Mouse (Mus musculus) liver, embryonic 12.5 days (tissue): ENCODE measurements at regions not wholly inside any gene's neighbourhood (a gene's known extent, or its start where the extent isn't known, plus 50 kb on each side); places are given as distances from the start of the nearest gene placed in this dataset.

Experiments used
- ATAC-seq: fragments of 200-750 bp; cut with Nextera tagmentation; 2 replicates; pipeline ENCODE4 v1.8.0; 2017; ENCODE audit warnings: moderate number of reproducible peaks, mild to moderate bottlenecking, moderate library complexity
- H3K27ac ChIP-seq: fragments of 300-500 bp; sonication (generic); 2 replicates; pipeline ENCODE4 v1.5.1; 2016; ENCODE audit warnings: mild to moderate bottlenecking
- H3K27me3 ChIP-seq: fragments of 300-500 bp; sonication (generic); replicated peaks from 2 replicates; pipeline ENCODE4 v1.6.1; 2016; ENCODE audit warnings: mild to moderate bottlenecking, moderate library complexity
- H3K36me3 ChIP-seq: fragments of 300-500 bp; sonication (generic); 2 replicates; pipeline ENCODE4 v1.6.1; 2016; ENCODE audit warnings: mild to moderate bottlenecking, moderate library complexity
- H3K4me1 ChIP-seq: fragments of 300-500 bp; sonication (generic); 2 replicates; pipeline ENCODE4 v1.6.1; 2016
- H3K4me2 ChIP-seq: fragments of 300-500 bp; sonication (generic); 2 replicates; pipeline ENCODE4 v1.6.1; 2016; ENCODE audit warnings: mild to moderate bottlenecking, moderate library complexity
- H3K4me3 ChIP-seq: fragments of 300-500 bp; sonication (generic); 2 replicates; pipeline ENCODE4 v1.5.1; 2016; ENCODE audit warnings: mild to moderate bottlenecking, moderate library complexity
- H3K9ac ChIP-seq: fragments of 300-500 bp; sonication (generic); 2 replicates; pipeline ENCODE4 v1.6.1; 2016; ENCODE audit warnings: mild to moderate bottlenecking, moderate library complexity
- H3K9me3 ChIP-seq: fragments of 300-500 bp; sonication (generic); replicated peaks from 2 replicates; pipeline ENCODE4 v1.6.1; 2016; ENCODE audit warnings: mild to moderate bottlenecking, moderate library complexity
- WGBS: fragments of 180-500 bp; shearing (Covaris S2); methylation state at CpG from one replicate; pipeline ENCODE4 v1.1.7; 2016; ENCODE audit not compliant: insufficient replicate concordance; 5-methylcytosine and 5-hydroxymethylcytosine counted together

DNA sequence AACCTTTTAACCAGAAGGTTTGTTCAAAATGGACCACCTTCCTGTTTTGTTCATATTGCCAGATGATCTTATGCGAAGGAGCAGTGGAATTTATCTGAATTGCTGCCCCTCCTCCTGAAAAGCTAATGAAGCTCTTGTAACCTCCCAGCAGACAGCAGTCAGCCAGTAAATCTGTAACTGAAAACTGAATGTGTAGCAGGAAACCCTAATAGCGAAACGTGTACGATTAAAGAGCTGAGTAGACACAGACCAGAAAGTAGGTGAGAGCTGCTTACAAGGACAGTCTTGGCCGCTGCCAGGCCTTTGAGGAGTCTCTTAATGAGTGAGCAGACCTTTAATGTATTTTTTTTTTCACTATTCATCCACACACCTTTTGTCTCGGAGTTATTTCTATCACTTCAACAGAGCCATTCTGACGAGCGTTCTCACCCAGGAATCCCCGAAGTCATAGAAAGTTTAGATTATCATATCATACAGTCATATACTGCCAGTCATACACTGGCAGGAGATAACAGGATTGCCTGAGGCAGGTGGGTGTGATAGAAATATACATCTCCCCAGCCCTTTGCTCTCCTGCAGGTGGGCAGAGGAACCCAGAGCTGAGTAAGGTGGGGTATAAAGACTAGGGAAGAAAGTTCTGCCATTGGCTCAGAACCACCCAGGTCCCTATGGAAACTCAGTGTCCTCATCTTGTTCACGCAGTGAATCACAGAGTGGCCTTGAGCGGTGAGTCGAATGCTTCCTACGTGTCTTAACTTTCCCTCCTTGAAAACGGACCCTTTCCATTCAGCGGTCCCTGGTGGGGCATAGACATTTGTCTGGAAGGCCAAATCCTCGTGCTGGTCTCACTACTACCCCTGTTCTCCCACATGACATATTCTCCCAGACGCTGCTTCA, 72.4 kb upstream of the Prep start:
- 73% methylated on average over 17 of the region's 17 CpGs for WGBS
- no peak for ATAC-seq
- H3K27ac ChIP-seq, result no peak overlapping the region
- H3K9ac ChIP-seq, result no peak overlapping the region
- H3K4me2 ChIP-seq, result no peak overlapping the region
- H3K4me3 ChIP-seq, result no peak overlapping the region
- H3K4me1 ChIP-seq, result peaks cover 5% of the 10 kb centered on the region; the same call in 1 of the 2 replicates
- no peaks in the 10 kb centered on the region for H3K27me3 ChIP-seq
- no peaks in the 10 kb centered on the region for H3K36me3 ChIP-seq
- no peaks in the 10 kb centered on the region for H3K9me3 ChIP-seq

DNA sequence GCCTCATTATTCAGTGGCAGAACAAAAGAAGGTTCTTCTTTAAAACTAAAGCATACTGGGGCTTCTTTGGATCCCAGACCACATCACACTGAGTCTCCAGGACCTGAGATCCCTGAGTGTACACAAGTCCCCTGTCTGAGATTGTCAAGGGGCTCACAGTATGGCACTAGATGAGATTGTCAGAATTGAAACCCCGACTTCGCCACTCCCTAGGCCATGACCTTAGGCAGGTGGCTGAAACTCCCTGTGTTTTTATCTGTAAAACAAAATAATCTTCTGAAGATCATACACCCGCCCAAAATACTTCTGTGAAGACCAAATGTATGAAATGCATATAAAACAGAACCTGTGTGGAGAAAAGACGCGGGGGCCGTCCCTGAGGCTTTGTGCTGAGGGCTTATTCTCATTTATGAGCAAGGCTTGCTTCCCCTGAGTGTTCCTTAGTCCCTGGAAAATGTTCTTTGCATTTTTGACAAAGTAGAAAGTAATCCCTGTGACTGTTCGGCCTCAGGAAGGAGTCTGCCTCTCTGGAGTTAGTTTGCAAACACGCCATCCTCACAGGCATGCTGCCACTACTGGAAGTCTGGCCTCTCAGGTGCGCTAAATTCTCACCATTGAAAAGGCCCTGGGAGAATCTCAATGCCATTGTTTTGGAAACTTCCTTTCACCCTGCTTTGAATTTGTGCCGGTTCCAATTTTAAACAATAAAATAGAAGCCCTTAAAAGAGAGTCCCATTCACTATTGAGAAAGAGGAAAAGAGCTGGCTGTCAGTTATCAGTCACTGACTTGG, 73.3 kb upstream of the Prep start:
- peaks cover 5% of the 10 kb centered on the region; the same call in 1 of the 2 replicates for H3K4me1 ChIP-seq
- no peak overlapping the region for H3K9ac ChIP-seq
- no peak for ATAC-seq
- H3K4me3 ChIP-seq, result no peak overlapping the region
- H3K9me3 ChIP-seq, result no peaks in the 10 kb centered on the region
- no peak overlapping the region for H3K27ac ChIP-seq
- H3K27me3 ChIP-seq, result no peaks in the 10 kb centered on the region
- no peaks in the 10 kb centered on the region for H3K36me3 ChIP-seq
- WGBS, result 66% methylated on average over 10 of the region's 10 CpGs
- H3K4me2 ChIP-seq, result no peak overlapping the region

DNA sequence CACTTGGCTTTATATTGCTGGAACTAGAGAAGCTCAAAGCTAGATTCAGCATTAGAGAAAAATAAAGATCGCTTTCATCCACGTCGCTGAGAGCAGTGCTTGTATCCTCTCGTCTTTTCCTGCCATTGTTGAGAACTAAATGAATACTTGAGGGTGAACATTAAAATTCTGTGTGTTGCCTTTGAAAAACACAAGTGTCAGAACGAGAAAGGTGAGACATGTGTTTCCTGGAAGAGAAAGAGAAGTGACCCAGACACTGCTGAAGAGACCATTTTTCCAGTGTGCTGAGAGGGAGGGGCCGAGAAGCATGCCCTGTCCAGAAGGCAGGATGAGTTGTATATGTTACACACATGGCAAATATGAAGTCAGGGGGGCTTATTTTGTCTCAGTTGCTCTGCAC, 77.5 kb upstream of the Prep start:
- Histone ChIP-seq H3K4me2 (no peak overlapping the region), H3K4me3 (no peak overlapping the region), H3K9me3 (no peaks in the 10 kb centered on the region), H3K27ac (no peak overlapping the region), H3K27me3 (no peaks in the 10 kb centered on the region), H3K4me1 (peaks cover 2% of the 10 kb centered on the region; the same call in 1 of the 2 replicates), H3K36me3 (no peaks in the 10 kb centered on the region), H3K9ac (no peak overlapping the region)
- ATAC-seq, result no peak
- WGBS, result 55% methylated on average over 6 of the region's 6 CpGs

DNA sequence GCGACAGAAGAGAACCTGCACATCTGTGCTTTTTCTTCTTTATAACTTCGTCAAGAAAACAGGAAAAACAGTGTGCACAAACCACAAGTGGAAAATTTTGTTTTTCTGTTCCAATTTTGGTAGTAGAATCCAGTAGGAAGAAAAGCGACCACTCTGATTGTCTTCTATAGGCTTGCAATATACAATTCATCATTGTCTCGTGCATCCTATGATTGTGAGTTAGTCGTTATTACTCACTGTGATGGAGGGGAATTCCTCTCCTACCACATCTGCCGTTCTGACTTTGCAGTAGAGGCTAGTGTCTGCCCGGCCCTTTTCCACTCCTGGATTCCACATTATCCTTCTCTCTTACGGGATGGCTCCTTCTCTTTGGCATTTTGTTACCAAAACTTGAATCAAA, 78.2 kb upstream of the Prep start:
- H3K27me3 ChIP-seq, result no peaks in the 10 kb centered on the region
- H3K36me3 ChIP-seq, result no peaks in the 10 kb centered on the region
- no peak overlapping the region for H3K4me3 ChIP-seq
- WGBS, result 69% methylated on average over 8 of the region's 8 CpGs
- no peak overlapping the region for H3K4me2 ChIP-seq
- no peak overlapping the region for H3K27ac ChIP-seq
- H3K9ac ChIP-seq, result no peak overlapping the region
- no peaks in the 10 kb centered on the region for H3K9me3 ChIP-seq
- ATAC-seq, result no peak
- H3K4me1 ChIP-seq, result no peaks in the 10 kb centered on the region

DNA sequence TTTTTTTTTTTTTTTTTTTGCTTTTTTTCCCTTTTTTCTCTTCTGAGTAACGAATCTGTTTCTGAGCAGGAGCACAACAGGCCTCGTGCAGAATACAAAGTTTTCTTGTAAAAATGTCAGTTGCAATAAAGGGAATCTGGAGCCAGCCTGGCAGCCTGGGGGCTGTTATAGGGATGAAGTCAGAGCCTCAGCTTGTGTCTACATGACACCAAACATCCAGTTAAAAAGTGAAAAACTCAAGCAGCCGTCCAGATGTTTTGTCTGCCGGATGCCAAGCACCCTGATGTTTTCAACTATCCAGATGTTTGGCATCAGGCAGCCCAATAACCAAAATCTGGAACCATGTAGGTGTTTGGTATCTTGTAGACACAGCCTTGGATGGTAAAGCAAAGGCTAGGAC, 79.4 kb upstream of the Prep start:
- H3K36me3 ChIP-seq, result no peaks in the 10 kb centered on the region
- ATAC-seq, result no peak

DNA sequence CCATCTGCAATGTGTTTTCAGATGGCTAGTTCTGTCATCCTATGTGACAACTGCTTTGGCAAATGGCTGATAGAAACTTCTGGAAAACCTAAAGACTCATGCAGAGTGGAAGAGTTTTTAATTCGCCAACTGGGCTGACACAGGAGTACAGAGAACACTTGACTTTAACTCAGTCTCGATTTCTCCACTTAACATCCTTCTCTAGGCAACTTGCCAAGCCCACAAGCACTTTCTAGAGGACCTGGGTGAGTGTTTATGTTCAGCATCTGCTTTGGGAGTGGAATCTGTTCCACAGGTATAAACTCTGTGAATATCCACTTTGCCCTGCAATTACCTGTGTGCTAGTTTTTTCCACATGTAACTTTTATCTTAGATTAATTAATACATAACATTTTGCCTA, 85.1 kb upstream of the Prep start:
- Histone ChIP-seq H3K4me1 (no peaks in the 10 kb centered on the region), H3K4me3 (no peak overlapping the region), H3K9me3 (no peaks in the 10 kb centered on the region), H3K4me2 (no peak overlapping the region), H3K36me3 (no peaks in the 10 kb centered on the region), H3K27ac (no peak overlapping the region), H3K9ac (no peak overlapping the region), H3K27me3 (no peaks in the 10 kb centered on the region)
- 52% methylated on average over 2 of the region's 2 CpGs for WGBS
- ATAC-seq, result no peak

More for the DNA sequence above, 79.4 kb upstream of the Prep start:
- no peaks in the 10 kb centered on the region for H3K4me1 ChIP-seq
- 63% methylated on average over 4 of the region's 4 CpGs for WGBS
- no peaks in the 10 kb centered on the region for H3K9me3 ChIP-seq
- H3K4me3 ChIP-seq, result no peak overlapping the region
- no peak overlapping the region for H3K9ac ChIP-seq
- H3K27ac ChIP-seq, result no peak overlapping the region
- no peaks in the 10 kb centered on the region for H3K27me3 ChIP-seq
- H3K4me2 ChIP-seq, result no peak overlapping the region

DNA sequence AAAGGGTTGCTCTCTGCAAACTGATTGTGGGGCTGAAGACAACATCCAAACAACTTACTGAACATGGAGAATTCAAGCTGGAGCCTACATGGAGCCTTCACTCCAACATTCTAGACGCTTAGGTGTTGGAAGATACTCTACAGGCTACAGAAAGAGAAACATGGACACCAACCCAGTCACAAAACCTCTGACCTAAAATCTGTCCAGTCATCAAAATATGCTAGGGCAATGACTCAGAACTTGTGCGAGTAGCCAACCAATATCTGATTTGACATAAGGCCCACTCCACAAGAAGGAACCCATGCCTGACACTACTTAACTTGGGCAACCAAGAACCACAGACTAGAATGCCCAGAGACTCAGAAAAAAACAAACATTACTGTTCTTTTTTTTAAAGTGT, 90.2 kb upstream of the Prep start:
- H3K4me1 ChIP-seq, result no peaks in the 10 kb centered on the region
- 73% methylated on average over 2 of the region's 2 CpGs for WGBS
- no peaks in the 10 kb centered on the region for H3K9me3 ChIP-seq
- H3K9ac ChIP-seq, result no peak overlapping the region
- ATAC-seq, result no peak
- no peak overlapping the region for H3K4me3 ChIP-seq
- H3K27me3 ChIP-seq, result no peaks in the 10 kb centered on the region
- H3K27ac ChIP-seq, result no peak overlapping the region
- H3K4me2 ChIP-seq, result no peak overlapping the region
- no peaks in the 10 kb centered on the region for H3K36me3 ChIP-seq

DNA sequence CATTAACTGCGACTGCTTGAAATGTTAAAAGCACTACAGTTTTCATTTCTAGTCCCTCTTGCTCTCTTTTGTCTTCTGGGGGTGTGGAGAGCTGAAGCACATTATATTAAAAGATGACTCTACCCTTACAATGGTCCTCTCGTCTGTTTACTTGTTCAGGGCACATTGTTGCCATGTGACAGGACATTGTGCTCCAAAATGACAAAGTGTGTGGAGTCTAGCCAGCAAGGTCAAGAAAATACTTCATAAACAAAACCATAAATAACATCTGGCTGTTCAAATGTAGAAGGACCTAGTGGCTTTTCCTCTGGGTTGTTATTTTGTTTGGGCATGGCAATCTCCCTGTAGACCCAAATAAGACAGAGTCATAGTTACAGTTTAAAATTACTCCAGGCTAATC, 95.1 kb upstream of the Prep start:
- 53% methylated on average over 2 of the region's 2 CpGs for WGBS
- ATAC-seq, result no peak
- Histone ChIP-seq H3K4me3 (no peak overlapping the region), H3K9me3 (no peaks in the 10 kb centered on the region), H3K4me2 (no peak overlapping the region), H3K27ac (no peak overlapping the region), H3K4me1 (no peaks in the 10 kb centered on the region), H3K9ac (no peak overlapping the region), H3K36me3 (no peaks in the 10 kb centered on the region), H3K27me3 (no peaks in the 10 kb centered on the region)

DNA sequence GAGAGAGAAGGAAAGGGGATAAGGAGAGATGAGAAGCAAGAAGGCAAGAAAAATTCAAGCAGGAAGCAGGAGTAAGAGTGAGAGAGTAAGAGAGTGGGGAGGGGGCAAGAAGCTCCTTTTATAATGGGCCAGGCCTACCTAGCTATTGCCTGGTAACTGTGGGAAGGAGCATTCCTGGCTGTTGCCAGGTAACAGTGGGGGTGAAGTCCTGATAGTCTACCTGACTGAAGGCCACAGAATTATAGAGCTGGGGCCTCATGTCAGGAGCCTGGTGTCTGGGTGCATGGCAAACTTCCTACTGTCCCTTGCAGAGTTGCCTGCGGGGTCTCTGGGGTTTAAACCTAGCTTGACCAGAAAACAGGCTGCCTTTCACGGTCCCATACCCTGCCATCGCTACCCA, 107.0 kb upstream of the Prep start:
- WGBS, result 75% methylated on average over 3 of the region's 3 CpGs
- no peak for ATAC-seq

DNA sequence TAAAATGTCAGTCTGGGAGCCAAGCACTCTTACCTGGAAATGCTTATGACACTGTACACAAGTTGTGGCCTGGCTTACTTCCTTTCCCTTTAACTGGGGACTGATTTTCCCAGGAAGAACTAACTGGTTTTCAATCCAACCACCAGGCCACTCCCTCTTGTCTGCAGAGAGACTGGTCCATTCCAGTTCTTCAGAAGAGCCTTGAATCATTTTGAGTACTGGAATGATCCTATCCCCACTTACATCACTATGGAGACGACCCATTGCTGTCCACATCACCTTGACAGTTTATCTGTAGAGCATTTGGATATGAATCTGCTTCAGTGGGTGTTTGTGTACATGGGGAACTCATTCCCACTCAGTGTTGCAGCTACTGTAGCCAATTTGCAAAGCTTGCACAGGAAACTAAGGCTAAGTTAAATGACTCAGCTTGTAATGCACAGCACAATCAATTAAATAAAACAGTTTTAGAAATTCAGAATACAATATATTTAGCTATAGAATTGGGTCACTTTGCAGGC, 121.7 kb upstream of the Prep start:
- Histone ChIP-seq H3K4me3 (no peak overlapping the region), H3K9ac (no peak overlapping the region), H3K9me3 (no peaks in the 10 kb centered on the region), H3K4me1 (no peaks in the 10 kb centered on the region), H3K4me2 (no peak overlapping the region), H3K27ac (no peak overlapping the region), H3K27me3 (no peaks in the 10 kb centered on the region), H3K36me3 (no peaks in the 10 kb centered on the region)
- WGBS, result 39% methylated on average over 1 of the region's 1 CpGs
- ATAC-seq, result no peak

More for the DNA sequence above, 107.0 kb upstream of the Prep start:
- Histone ChIP-seq H3K4me2 (no peak overlapping the region), H3K9ac (no peak overlapping the region), H3K4me3 (no peak overlapping the region), H3K36me3 (no peaks in the 10 kb centered on the region), H3K4me1 (no peaks in the 10 kb centered on the region), H3K9me3 (no peaks in the 10 kb centered on the region), H3K27me3 (no peaks in the 10 kb centered on the region), H3K27ac (no peak overlapping the region)

DNA sequence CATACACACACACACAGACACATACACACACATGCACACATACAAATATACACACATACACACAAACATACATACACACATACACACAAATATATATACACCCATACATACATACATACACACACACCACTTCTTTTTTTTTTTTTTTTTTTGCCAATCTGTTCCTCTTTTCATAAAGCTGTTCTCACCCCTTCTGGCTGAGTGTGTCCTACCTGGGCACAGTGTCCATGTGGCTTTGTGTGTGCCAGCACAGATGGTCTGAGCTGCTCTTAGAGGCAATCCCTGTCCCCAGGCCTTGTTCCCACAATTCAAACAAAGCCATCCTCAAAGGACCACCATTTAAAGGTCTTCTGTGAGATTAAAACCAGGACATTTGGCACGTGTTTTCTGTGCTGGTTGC, 127.6 kb upstream of the Prep start:
- no peaks in the 10 kb centered on the region for H3K9me3 ChIP-seq
- no peak for ATAC-seq
- 44% methylated on average over 1 of the region's 1 CpGs for WGBS

DNA sequence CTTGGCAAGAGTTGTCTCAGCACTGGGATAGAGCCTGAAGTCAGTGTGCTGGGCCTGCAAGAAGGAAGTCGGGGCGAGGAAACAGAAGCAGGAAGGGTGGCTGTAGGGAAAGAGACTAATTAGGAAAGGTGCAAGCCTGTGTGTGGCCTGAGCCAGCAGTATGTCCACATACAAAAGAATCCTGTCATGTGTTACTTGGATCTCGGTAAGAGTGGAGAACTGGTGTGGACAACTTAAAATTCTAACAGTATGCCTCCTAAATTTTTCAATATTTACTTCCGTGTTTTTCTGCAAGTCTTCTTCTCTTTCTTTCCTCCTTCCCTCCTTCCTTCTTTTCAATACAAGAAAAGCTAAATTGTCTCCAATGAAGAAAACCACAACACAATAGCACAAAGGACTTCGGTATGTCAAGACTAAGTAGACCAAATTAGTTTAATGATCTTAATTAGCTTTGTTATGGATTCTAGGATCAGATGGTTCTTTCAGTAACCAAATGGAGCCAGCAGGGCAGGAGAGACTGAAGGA, 130.0 kb upstream of the Prep start:
- no peaks in the 10 kb centered on the region for H3K27me3 ChIP-seq
- no peaks in the 10 kb centered on the region for H3K4me1 ChIP-seq
- no peak overlapping the region for H3K27ac ChIP-seq
- no peaks in the 10 kb centered on the region for H3K9me3 ChIP-seq
- no peaks in the 10 kb centered on the region for H3K36me3 ChIP-seq
- H3K4me2 ChIP-seq, result no peak overlapping the region
- no peak overlapping the region for H3K9ac ChIP-seq
- ATAC-seq, result no peak
- no peak overlapping the region for H3K4me3 ChIP-seq
- WGBS, result 59% methylated on average over 5 of the region's 5 CpGs

More for the DNA sequence above, 127.6 kb upstream of the Prep start:
- Histone ChIP-seq H3K36me3 (no peaks in the 10 kb centered on the region), H3K4me2 (no peak overlapping the region), H3K4me1 (no peaks in the 10 kb centered on the region), H3K9ac (no peak overlapping the region), H3K27ac (no peak overlapping the region), H3K4me3 (no peak overlapping the region), H3K27me3 (no peaks in the 10 kb centered on the region)
